In genomic region chr15:11903196-11904042, GRCm38 (mm10) we compare ENCODE assay signal across 8 mouse cellular contexts. TPM values are rescaled to one million over a fixed set of nuclear protein-coding genes. Genes with fewer than 3 reads are reported as not detected.
DNase-seq lines count a peak whose midpoint lies in the region; ATAC-seq and TF ChIP-seq lines count a peak whose summit lies in the region.

No protein-coding gene starts in this region.

- peaks cover 19% of the 10 kb centered on the region for H3K27me3 ChIP-seq in hindbrain, embryonic 16.5 days (replicated peaks; ENCODE audit: control insufficient read depth, insufficient read depth, low read length)
- H3K27me3 ChIP-seq in liver, embryonic 12.5 days (replicated peaks), result peaks cover 60% of the 10 kb centered on the region
- peaks cover 58% of the 10 kb centered on the region for H3K27me3 ChIP-seq in neural tube, embryonic 12.5 days (replicated peaks)

- H3K9me3 ChIP-seq in hindbrain, embryonic 16.5 days (ENCODE audit: control insufficient read depth, low read length), result no peaks in the 10 kb centered on the region
- no peaks in the 10 kb centered on the region for H3K9me3 ChIP-seq in liver, embryonic 12.5 days (replicated peaks)
- no peaks in the 10 kb centered on the region for H3K9me3 ChIP-seq in neural tube, embryonic 12.5 days

- H3K9ac ChIP-seq in hindbrain, embryonic 16.5 days (ENCODE audit: low read depth, low read length), result peak overlapping the region; percentile 62
- peak overlapping the region; percentile 42; the same call in 1 of the 2 replicates for H3K9ac ChIP-seq in liver, embryonic 12.5 days
- peak overlapping the region; percentile 63 for H3K9ac ChIP-seq in neural tube, embryonic 12.5 days

- 4% methylated on average over 34 of the region's 34 CpGs for WGBS in hindbrain, embryonic 16.5 days
- 5% methylated on average over 34 of the region's 34 CpGs for WGBS in liver, embryonic 12.5 days (ENCODE audit: insufficient replicate concordance)
- WGBS in neural tube, embryonic 12.5 days, result 2% methylated on average over 34 of the region's 34 CpGs

- H3K36me3 ChIP-seq in hindbrain, embryonic 16.5 days (ENCODE audit: control insufficient read depth, insufficient read depth, low read length), result no peaks in the 10 kb centered on the region
- no peaks in the 10 kb centered on the region for H3K36me3 ChIP-seq in liver, embryonic 12.5 days
- no peaks in the 10 kb centered on the region for H3K36me3 ChIP-seq in neural tube, embryonic 12.5 days

- no peak for TF ChIP-seq POLR2A in embryonic fibroblast, embryonic 13.5 days (IDR thresholded peaks at IDR 0.05; ENCODE audit: low read depth, low read length)

- no peak for TF ChIP-seq CTCF in embryonic fibroblast, embryonic 13.5 days (IDR thresholded peaks at IDR 0.05; ENCODE audit: borderline replicate concordance, insufficient read depth, low read length)

- peak overlapping the region; percentile 99 for H3K4me2 ChIP-seq in hindbrain, embryonic 16.5 days (ENCODE audit: low read length)
- H3K4me2 ChIP-seq in liver, embryonic 12.5 days, result peak overlapping the region; percentile 61
- peak overlapping the region; percentile 97 for H3K4me2 ChIP-seq in neural tube, embryonic 12.5 days (replicated peaks)

- peak; percentile 72 for DNase-seq in adrenal gland, postnatal 14 days
- DNase-seq in layer of hippocampus, adult 9-10 months (ENCODE audit: low spot score), result no peak
- DNase-seq in spleen, postnatal 4 days (ENCODE audit: low spot score in 2 of 2), result no peak

- H3K4me1 ChIP-seq in embryonic fibroblast, embryonic 13.5 days (ENCODE audit: control insufficient read depth, insufficient read depth, low read length), result no peaks in the 10 kb centered on the region
- H3K4me1 ChIP-seq in hindbrain, embryonic 16.5 days (ENCODE audit: control insufficient read depth, insufficient read depth, low read depth, low read length), result peaks cover 36% of the 10 kb centered on the region
- H3K4me1 ChIP-seq in liver, embryonic 12.5 days, result no peaks in the 10 kb centered on the region
- peaks cover 37% of the 10 kb centered on the region for H3K4me1 ChIP-seq in neural tube, embryonic 12.5 days

- H3K4me3 ChIP-seq in embryonic fibroblast, embryonic 13.5 days (ENCODE audit: insufficient read depth, low read length), result peak overlapping the region; percentile 52
- H3K4me3 ChIP-seq in hindbrain, embryonic 16.5 days (ENCODE audit: low read length), result peak overlapping the region; percentile 56
- peak overlapping the region; percentile 51 for H3K4me3 ChIP-seq in liver, embryonic 12.5 days
- H3K4me3 ChIP-seq in neural tube, embryonic 12.5 days, result peak overlapping the region; percentile 52

- 0 out of 2 replicates have a peak, but pooled peaks have one; percentile 6 for ATAC-seq in hindbrain, embryonic 16.5 days
- ATAC-seq in liver, embryonic 12.5 days, result peak; percentile 42; the same call in 1 of the 2 replicates
- peak; percentile 15 for ATAC-seq in neural tube, embryonic 12.5 days (ENCODE audit: low FRiP score, low read depth)
- ATAC-seq in monocyte, adult 5-6 weeks (replicated peaks; ENCODE audit: insufficient number of reproducible peaks, low FRiP score, low TSS enrichment, poor library complexity, severe bottlenecking), result no peak

- no peak overlapping the region for H3K27ac ChIP-seq in embryonic fibroblast, embryonic 13.5 days (ENCODE audit: insufficient read depth, low read length)
- no peak overlapping the region for H3K27ac ChIP-seq in hindbrain, embryonic 16.5 days (ENCODE audit: low read depth, low read length)
- H3K27ac ChIP-seq in liver, embryonic 12.5 days, result peak overlapping the region; percentile 62; the same call in 1 of the 2 replicates
- H3K27ac ChIP-seq in neural tube, embryonic 12.5 days, result no peak overlapping the region

RNA-seq across cellular contexts. Expression of gene Npr3, which starts 3.7 kb away (rescaled TPM):
- 47.2 and 51.8 TPM in 2 replicates for total RNA-seq in adrenal gland, postnatal 14 days (2021)
- 12.1 and 14.0 TPM in 2 replicates for polyA plus RNA-seq in embryonic fibroblast, embryonic 13.5 days (2011; ENCODE audit: insufficient read length, low read depth, missing spikeins)
- 1.1 and 1.3 TPM in 2 replicates for polyA plus RNA-seq in hindbrain, embryonic 16.5 days (2015; fragmentation: Nextera tagmentation; extraction: Ambion mirVana)
- polyA plus RNA-seq in liver, embryonic 12.5 days (2016; fragmentation: Nextera tagmentation; extraction: Ambion mirVana), result 4.0 and 4.4 TPM in 2 replicates
- 6.1 and 6.3 TPM in 2 replicates for polyA plus RNA-seq in neural tube, embryonic 12.5 days (2016; fragmentation: Nextera tagmentation; extraction: Ambion mirVana)
- total RNA-seq in monocyte, adult 5-6 weeks (2017), result 0.19 TPM in 1 of 3 replicates, not detected in the others
